ENCODE assay signal across 21 mouse cellular contexts in genomic region chr5:150566226-150566625, GRCm38 (mm10). TPM values are rescaled to one million over a fixed set of nuclear protein-coding genes. Genes with fewer than 3 reads are reported as not detected.
DNase-seq lines count a peak whose midpoint lies in the region; ATAC-seq and TF ChIP-seq lines count a peak whose summit lies in the region.
"Had no signal": no experiment of that assay in that cellular context is flagged by ENCODE, and none has a peak within 500 bp of the region (broad histone marks: within the 10 kb centered on the region; RNA-seq: fewer than 3 reads in every experiment).

No protein-coding gene starts in this region.

- H3K4me3 ChIP-seq in forebrain, postnatal 0 days (ENCODE audit: low read depth, low read length): no peak overlapping the region
- H3K4me3 ChIP-seq in forebrain, embryonic 16.5 days (replicated peaks; ENCODE audit: low read length): no peak overlapping the region
- no peak overlapping the region for H3K4me3 ChIP-seq in cortical plate, adult 2 months (ENCODE audit: insufficient read depth, low read length)
- H3K4me3 ChIP-seq: heart, embryonic 10.5 days; limb, embryonic 15.5 days; lung, embryonic 15.5 days had no signal

- 0 out of 2 replicates have a peak, but pooled peaks have one; percentile 18 for ATAC-seq in forebrain, postnatal 0 days
- ATAC-seq in forebrain, embryonic 16.5 days: no peak

- no peak for TF ChIP-seq CTCF in forebrain, postnatal 0 days (IDR thresholded peaks at IDR 0.05; ENCODE audit: low read depth)
- TF ChIP-seq CTCF in cortical plate, adult 2 months (IDR thresholded peaks at IDR 0.05; ENCODE audit: extremely low read depth, insufficient read depth, low read length): no peak

- WGBS in forebrain, postnatal 0 days: 43% methylated on average over 3 of the region's 3 CpGs
- WGBS in forebrain, embryonic 16.5 days: 50% methylated on average over 3 of the region's 3 CpGs

- no peak for DNase-seq in forebrain, postnatal 0 days
- DNase-seq in layer of hippocampus, adult 9-11 months: peak; percentile 40
- no peak for DNase-seq in layer of hippocampus, postnatal 10 days (ENCODE audit: low spot score in 2 of 2)
- DNase-seq in right cerebral cortex, postnatal 10 days (ENCODE audit: low spot score in 2 of 2): peak; percentile 56 to 75
- DNase-seq in kidney, postnatal 25 days: no peak
- no peak for DNase-seq in T-cell, adult 2 months (ENCODE audit: low spot score)
- DNase-seq: adrenal gland, adult 8-10 months; cerebellum, postnatal 25 days; kidney, adult 11 months; thymus, postnatal 36 days had no signal

- TF ChIP-seq POLR2A in cortical plate, adult 2 months (IDR thresholded peaks at IDR 0.05; ENCODE audit: extremely low read depth, insufficient read depth, low read length): no peak; the same call in 1 of the 2 replicates

- no peak overlapping the region for H3K4me2 ChIP-seq in forebrain, postnatal 0 days (ENCODE audit: low read depth)
- H3K4me2 ChIP-seq in forebrain, embryonic 16.5 days (ENCODE audit: low read length): no peak overlapping the region
- H3K4me2 ChIP-seq: limb, embryonic 15.5 days; lung, embryonic 15.5 days had no signal

- H3K36me3 ChIP-seq in forebrain, postnatal 0 days (ENCODE audit: insufficient read depth): peaks cover 20% of the 10 kb centered on the region
- H3K36me3 ChIP-seq in forebrain, embryonic 16.5 days (ENCODE audit: control insufficient read depth, insufficient read depth): no peaks in the 10 kb centered on the region

- no peaks in the 10 kb centered on the region for H3K27me3 ChIP-seq in forebrain, postnatal 0 days (ENCODE audit: insufficient read depth, low read length)
- H3K27me3 ChIP-seq in forebrain, embryonic 16.5 days (replicated peaks; ENCODE audit: control insufficient read depth, insufficient read depth, low read length): no peaks in the 10 kb centered on the region
- H3K27me3 ChIP-seq: limb, embryonic 15.5 days; lung, embryonic 15.5 days had no signal

- no peak overlapping the region for H3K27ac ChIP-seq in forebrain, postnatal 0 days (ENCODE audit: low read depth, low read length)
- H3K27ac ChIP-seq in forebrain, embryonic 16.5 days (ENCODE audit: low read length): no peak overlapping the region
- peak overlapping the region; percentile 75 for H3K27ac ChIP-seq in cortical plate, adult 2 months (ENCODE audit: insufficient read depth, low read length)
- H3K27ac ChIP-seq: heart, embryonic 10.5 days; limb, embryonic 15.5 days; lung, embryonic 15.5 days had no signal

- H3K9ac ChIP-seq in forebrain, postnatal 0 days: no peak overlapping the region
- no peak overlapping the region for H3K9ac ChIP-seq in forebrain, embryonic 16.5 days (replicated peaks; ENCODE audit: low read depth, low read length)
- H3K9ac ChIP-seq: limb, embryonic 15.5 days; lung, embryonic 15.5 days had no signal

- H3K9me3 ChIP-seq in forebrain, postnatal 0 days (ENCODE audit: low read length): no peaks in the 10 kb centered on the region
- H3K9me3 ChIP-seq in forebrain, embryonic 16.5 days (ENCODE audit: control insufficient read depth, low read length): no peaks in the 10 kb centered on the region
- H3K9me3 ChIP-seq: heart, embryonic 10.5 days; limb, embryonic 15.5 days; lung, embryonic 15.5 days had no signal

- H3K4me1 ChIP-seq in forebrain, postnatal 0 days (ENCODE audit: insufficient read depth): no peaks in the 10 kb centered on the region
- no peaks in the 10 kb centered on the region for H3K4me1 ChIP-seq in forebrain, embryonic 16.5 days (replicated peaks; ENCODE audit: control insufficient read depth, insufficient read depth, low read length)
- peaks cover 10% of the 10 kb centered on the region for H3K4me1 ChIP-seq in cortical plate, adult 2 months (ENCODE audit: control insufficient read depth, insufficient read depth, low read length)
- H3K4me1 ChIP-seq: heart, embryonic 10.5 days; limb, embryonic 15.5 days had no signal

RNA-seq across cellular contexts. Expression of gene N4bp2l1, which starts 30.8 kb away (rescaled TPM):
- total RNA-seq in forebrain, postnatal 0 days (2014; rRNA removed): 15.9 and 27.4 TPM in 2 replicates
- polyA plus RNA-seq in forebrain, postnatal 0 days (2015; fragmentation: Nextera tagmentation; extraction: Ambion mirVana): 19.5 and 28.0 TPM in 2 replicates
- polyA plus RNA-seq in forebrain, embryonic 16.5 days (2015; fragmentation: Nextera tagmentation; extraction: Ambion mirVana): 12.3 and 12.9 TPM in 2 replicates
- 10 to 100 TPM; 29.2 to 34.1 TPM for total RNA-seq in layer of hippocampus, postnatal 10 days (2021)
- 57.1 and 62.5 TPM in 2 replicates for polyA plus RNA-seq in cortical plate, adult 2 months (2012; rRNA removed)

RNA-seq across cellular contexts. Expression of gene Brca2, which starts 43.8 kb away (rescaled TPM):
- total RNA-seq in forebrain, postnatal 0 days (2014; rRNA removed): 9.8 and 12.2 TPM in 2 replicates
- 5.2 and 9.7 TPM in 2 replicates for polyA plus RNA-seq in forebrain, postnatal 0 days (2015; fragmentation: Nextera tagmentation; extraction: Ambion mirVana)
- polyA plus RNA-seq in forebrain, embryonic 16.5 days (2015; fragmentation: Nextera tagmentation; extraction: Ambion mirVana): 11.3 and 16.5 TPM in 2 replicates
- 10 to 100 TPM; 10.8 to 11.0 TPM for total RNA-seq in layer of hippocampus, postnatal 10 days (2021)
- 6.3 and 7.2 TPM in 2 replicates for polyA plus RNA-seq in cortical plate, adult 2 months (2012; rRNA removed)

RNA-seq across cellular contexts. Expression of gene Zar1l, which starts 48.3 kb away (rescaled TPM):
- 0.43 TPM in 1 of 2 replicates, not detected in the other for total RNA-seq in forebrain, postnatal 0 days (2014; rRNA removed)
- polyA plus RNA-seq in forebrain, postnatal 0 days (2015; fragmentation: Nextera tagmentation; extraction: Ambion mirVana): not detected in 2 replicates
- not detected in 2 replicates for polyA plus RNA-seq in forebrain, embryonic 16.5 days (2015; fragmentation: Nextera tagmentation; extraction: Ambion mirVana)
- not detected for total RNA-seq in layer of hippocampus, postnatal 10 days (2021)
- 0.66 and 1.6 TPM in 2 replicates for polyA plus RNA-seq in cortical plate, adult 2 months (2012; rRNA removed)
- total RNA-seq: adrenal gland, adult 8-10 months; gastrocnemius, adult 8-10 months; heart, postnatal 25 days; megakaryocyte-erythroid progenitor cell, adult 5-6 weeks; monocyte, adult 5-6 weeks had no signal
- polyA plus RNA-seq: embryonic facial prominence, embryonic 11.5 days; heart, embryonic 10.5 days; limb, embryonic 15.5 days; lung, embryonic 15.5 days; neural tube, embryonic 14.5 days had no signal

Comparison
In these comparisons a context has a peak if more than half of its experiments do, and no peak if none do; other contexts are left out.
1. DNase-seq: peak in layer of hippocampus, adult 9-11 months (single experiment) and right cerebral cortex, postnatal 10 days (2 of 2); none in forebrain, postnatal 0 days (single experiment), layer of hippocampus, postnatal 10 days (0 of 2), kidney, postnatal 25 days (0 of 2) and T-cell, adult 2 months (single experiment).